Mouse (Mus musculus) heart, embryonic 16.5 days (tissue): ENCODE data around the gene Mstn. TPM values are rescaled to one million over a fixed set of nuclear protein-coding genes. Genes with fewer than 3 reads are reported as not detected.

ENCODE experiments used
- ATAC-seq: fragments of 200-750 bp; cut with Nextera tagmentation; replicated peaks from 2 replicates; pipeline ENCODE4 v1.8.0; 2017; ENCODE audit warnings: moderate number of reproducible peaks; ENCODE audit not compliant: insufficient read depth, low FRiP score; ENCODE audit errors: extremely low read depth
- H3K27ac ChIP-seq: fragments of 300-500 bp; sonication (generic); 2 replicates; pipeline ENCODE4 v1.5.1; 2014; ENCODE audit warnings: mild to moderate bottlenecking, low read length, control low read depth, moderate library complexity
- H3K27me3 ChIP-seq: fragments of 300-500 bp; sonication (generic); 2 replicates; pipeline ENCODE4 v1.6.1; 2014; ENCODE audit warnings: low read length, mixed read lengths; ENCODE audit not compliant: control insufficient read depth, insufficient read depth
- H3K36me3 ChIP-seq: fragments of 300-500 bp; sonication (generic); 2 replicates; pipeline ENCODE4 v1.6.1; 2014; ENCODE audit not compliant: control insufficient read depth, insufficient read depth
- H3K4me1 ChIP-seq: fragments of 300-500 bp; sonication (generic); 2 replicates; pipeline ENCODE4 v1.6.1; 2014; ENCODE audit warnings: low read length, mixed read lengths; ENCODE audit not compliant: control insufficient read depth, insufficient read depth
- H3K4me2 ChIP-seq: fragments of 300-500 bp; sonication (generic); 2 replicates; pipeline ENCODE4 v1.6.1; 2014; ENCODE audit warnings: low read depth, mild to moderate bottlenecking, control low read depth, low read length
- H3K4me3 ChIP-seq: fragments of 300-500 bp; sonication (generic); 2 replicates; pipeline ENCODE4 v1.5.1; 2014; ENCODE audit warnings: mild to moderate bottlenecking, control low read depth, low read length
- H3K9ac ChIP-seq: fragments of 300-500 bp; sonication (generic); 2 replicates; pipeline ENCODE4 v1.6.1; 2014; ENCODE audit warnings: low read length, control low read depth
- H3K9me3 ChIP-seq: fragments of 300-500 bp; sonication (generic); replicated peaks from 2 replicates; pipeline ENCODE4 v1.6.1; 2016; ENCODE audit warnings: low read length; ENCODE audit not compliant: control insufficient read depth
- WGBS: fragments of 180-500 bp; shearing (Covaris S2); extraction: QIAGEN DNeasy Blood & Tissue Kit; methylation state at CpG from one replicate; pipeline ENCODE4 v1.1.7; 2014; 5-methylcytosine and 5-hydroxymethylcytosine counted together
- polyA plus RNA-seq: library from polyadenylated mRNA; unstranded; fragments of >200 nt; fragmentation: Nextera tagmentation; extraction: Ambion mirVana; gene quantifications from 2 replicates; pipeline ENCODE4 v1.2.1, GENCODE M21; 2015

Mstn gene
- polyA plus RNA-seq, 1 experiment from 2014 or later: 1.4 TPM

DNA sequence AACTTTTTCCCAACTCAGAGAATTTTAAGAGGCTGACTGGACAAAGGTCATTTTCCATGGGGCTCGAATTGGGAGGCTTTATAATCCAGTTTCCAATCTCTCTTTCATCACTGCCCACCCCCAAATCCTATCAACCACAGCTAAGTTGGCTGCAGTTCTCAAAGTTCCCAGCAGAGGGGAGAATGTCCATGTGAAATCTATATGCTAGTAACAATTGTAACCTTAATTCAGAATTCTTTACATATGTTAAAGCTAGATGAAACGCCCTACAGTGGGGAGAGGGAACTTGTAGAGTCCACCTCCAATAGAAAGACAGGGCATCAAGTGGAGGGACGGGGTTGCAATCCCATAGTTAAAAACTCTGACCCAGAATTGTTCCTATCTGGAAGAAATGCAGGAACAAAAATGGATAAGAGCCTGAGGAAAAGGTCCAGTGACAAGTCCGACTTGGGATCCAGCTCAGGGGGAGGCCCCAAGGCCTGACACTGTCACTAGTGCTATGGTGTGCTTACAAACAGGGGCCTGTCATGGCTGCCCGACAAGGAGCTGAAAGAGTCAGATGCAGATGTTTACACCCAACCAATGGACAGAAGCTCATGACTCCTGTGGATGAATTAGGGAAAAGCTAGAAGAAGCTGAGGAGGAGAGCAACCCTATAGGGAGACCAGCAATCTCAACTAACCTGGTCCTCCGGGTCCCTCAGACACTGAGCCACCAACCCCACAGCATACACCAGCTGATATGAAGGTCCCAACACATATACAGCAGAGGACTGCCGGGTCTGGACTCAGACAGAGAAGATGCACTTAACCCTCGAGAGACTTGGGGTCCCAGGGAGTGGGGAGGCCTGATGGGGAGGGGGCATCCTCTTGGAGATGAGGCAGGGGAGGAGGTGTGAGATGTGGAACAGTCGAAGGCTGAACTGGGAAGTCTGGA is 8.1 kb upstream of the Mstn start:
- no peak for ATAC-seq
- Histone ChIP-seq H3K9ac (no peak overlapping the region), H3K27ac (no peak overlapping the region), H3K4me3 (no peak overlapping the region), H3K4me1 (no peaks in the 10 kb centered on the region), H3K9me3 (0 out of 2 replicates have a peak, but pooled peaks cover 2% of the 10 kb centered on the region), H3K36me3 (no peaks in the 10 kb centered on the region), H3K27me3 (no peaks in the 10 kb centered on the region), H3K4me2 (no peak overlapping the region)
- WGBS: 42% methylated on average over 9 of the region's 9 CpGs

DNA sequence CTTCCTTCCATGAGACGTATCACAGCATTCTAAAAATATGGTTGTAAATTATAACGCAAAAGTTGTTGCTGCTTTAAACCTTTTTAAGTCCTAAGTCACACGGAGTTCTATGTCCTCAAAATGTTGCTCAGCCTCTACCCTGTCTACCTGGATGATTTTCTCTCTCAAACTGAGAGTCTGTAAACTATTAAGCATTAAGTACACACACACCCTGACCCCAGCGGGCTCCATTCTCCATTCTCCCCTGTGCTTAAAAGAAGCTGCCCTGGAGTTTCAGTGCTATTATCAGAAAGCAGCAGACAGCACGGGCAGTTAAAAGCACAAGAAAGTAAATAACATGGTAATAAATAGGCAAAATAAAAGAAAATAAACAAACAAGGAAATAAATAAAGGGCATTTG is 2.3 kb upstream of the Mstn start:
- WGBS: 76% methylated on average over 5 of the region's 5 CpGs
- Histone ChIP-seq H3K36me3 (no peaks in the 10 kb centered on the region), H3K27me3 (no peaks in the 10 kb centered on the region), H3K4me3 (no peak overlapping the region), H3K27ac (no peak overlapping the region), H3K9ac (no peak overlapping the region), H3K4me2 (no peak overlapping the region), H3K9me3 (0 out of 2 replicates have a peak, but pooled peaks cover 2% of the 10 kb centered on the region), H3K4me1 (peaks cover 4% of the 10 kb centered on the region; the same call in 1 of the 2 replicates)
- no peak for ATAC-seq

DNA sequence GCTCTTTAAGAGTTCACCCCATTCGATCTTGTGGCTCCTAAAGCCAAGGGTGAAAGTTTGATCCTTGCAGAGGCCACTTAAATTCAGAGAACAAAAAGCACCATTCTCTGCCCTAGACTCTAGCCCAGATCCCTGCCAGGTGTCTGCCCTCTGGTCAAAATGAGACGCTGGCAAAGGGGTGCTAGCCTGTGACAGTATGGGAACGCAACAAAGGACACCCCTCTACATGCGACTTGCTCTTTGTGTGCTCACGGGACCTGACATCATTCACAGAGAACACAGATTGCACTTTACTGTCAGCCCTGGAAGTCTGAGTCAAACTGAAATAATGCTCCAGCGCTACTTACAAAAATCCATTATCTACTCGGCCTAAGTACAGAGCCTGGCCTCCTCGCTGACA is 941 bp upstream of the Mstn start:
- no peak for ATAC-seq
- H3K36me3 ChIP-seq: no peaks in the 10 kb centered on the region
- 0 out of 2 replicates have a peak, but pooled peaks cover 2% of the 10 kb centered on the region for H3K9me3 ChIP-seq
- peak overlapping the region; percentile 26; the same call in 1 of the 2 replicates for H3K9ac ChIP-seq
- H3K27me3 ChIP-seq: no peaks in the 10 kb centered on the region
- peak overlapping the region; percentile 28 for H3K4me2 ChIP-seq
- H3K4me3 ChIP-seq: no peak overlapping the region
- 42% methylated on average over 8 of the region's 8 CpGs for WGBS
- H3K27ac ChIP-seq: no peak overlapping the region
- peaks cover 4% of the 10 kb centered on the region; the same call in 1 of the 2 replicates for H3K4me1 ChIP-seq

DNA sequence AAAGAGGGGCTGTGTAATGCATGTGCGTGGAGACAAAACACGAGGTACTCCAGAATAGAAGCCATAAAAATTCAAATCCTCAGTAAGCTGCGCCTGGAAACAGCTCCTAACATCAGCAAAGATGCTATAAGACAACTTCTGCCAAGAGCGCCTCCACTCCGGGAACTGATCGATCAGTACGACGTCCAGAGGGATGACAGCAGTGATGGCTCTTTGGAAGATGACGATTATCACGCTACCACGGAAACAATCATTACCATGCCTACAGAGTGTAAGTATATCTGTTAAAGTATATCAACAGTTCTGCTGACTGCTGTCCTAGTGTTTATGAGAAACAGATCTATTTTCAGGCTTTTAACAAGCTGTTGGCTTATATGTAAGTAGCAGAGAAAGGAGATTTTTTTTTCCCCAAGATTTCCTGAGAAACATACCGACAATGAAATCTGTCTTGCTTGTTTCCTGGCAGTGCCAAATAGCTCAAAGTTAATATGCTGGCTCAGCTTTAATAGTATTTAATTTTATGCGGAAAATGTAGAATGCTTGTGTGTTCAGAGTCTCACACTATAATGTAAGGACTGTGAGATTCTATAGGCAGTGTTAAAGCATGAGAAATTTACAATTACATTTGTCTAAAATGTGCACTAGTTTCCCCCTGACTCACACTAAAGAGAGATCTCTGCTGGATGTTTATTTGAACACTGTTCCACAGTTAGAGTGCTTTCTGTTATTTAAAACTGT is 600 bp downstream of the Mstn start:
- ATAC-seq: no peak
- Histone ChIP-seq H3K4me3 (no peak overlapping the region), H3K9ac (no peak overlapping the region), H3K4me2 (no peak overlapping the region; the same call in 1 of the 2 replicates), H3K36me3 (no peaks in the 10 kb centered on the region), H3K4me1 (peaks cover 4% of the 10 kb centered on the region; the same call in 1 of the 2 replicates), H3K27me3 (no peaks in the 10 kb centered on the region), H3K27ac (no peak overlapping the region), H3K9me3 (no peaks in the 10 kb centered on the region)
- 53% methylated on average over 13 of the region's 13 CpGs for WGBS

DNA sequence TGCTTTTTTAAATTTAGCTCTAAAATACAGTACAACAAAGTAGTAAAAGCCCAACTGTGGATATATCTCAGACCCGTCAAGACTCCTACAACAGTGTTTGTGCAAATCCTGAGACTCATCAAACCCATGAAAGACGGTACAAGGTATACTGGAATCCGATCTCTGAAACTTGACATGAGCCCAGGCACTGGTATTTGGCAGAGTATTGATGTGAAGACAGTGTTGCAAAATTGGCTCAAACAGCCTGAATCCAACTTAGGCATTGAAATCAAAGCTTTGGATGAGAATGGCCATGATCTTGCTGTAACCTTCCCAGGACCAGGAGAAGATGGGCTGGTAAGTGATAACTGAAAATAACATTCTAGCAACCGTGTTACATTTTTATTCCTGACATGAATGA is 2.5 kb downstream of the Mstn start:
- 82% methylated on average over 4 of the region's 4 CpGs for WGBS
- Histone ChIP-seq H3K9me3 (no peaks in the 10 kb centered on the region), H3K4me2 (no peak overlapping the region), H3K4me1 (peaks cover 4% of the 10 kb centered on the region; the same call in 1 of the 2 replicates), H3K27me3 (no peaks in the 10 kb centered on the region), H3K4me3 (no peak overlapping the region), H3K27ac (no peak overlapping the region), H3K36me3 (no peaks in the 10 kb centered on the region), H3K9ac (no peak overlapping the region)
- no peak for ATAC-seq

DNA sequence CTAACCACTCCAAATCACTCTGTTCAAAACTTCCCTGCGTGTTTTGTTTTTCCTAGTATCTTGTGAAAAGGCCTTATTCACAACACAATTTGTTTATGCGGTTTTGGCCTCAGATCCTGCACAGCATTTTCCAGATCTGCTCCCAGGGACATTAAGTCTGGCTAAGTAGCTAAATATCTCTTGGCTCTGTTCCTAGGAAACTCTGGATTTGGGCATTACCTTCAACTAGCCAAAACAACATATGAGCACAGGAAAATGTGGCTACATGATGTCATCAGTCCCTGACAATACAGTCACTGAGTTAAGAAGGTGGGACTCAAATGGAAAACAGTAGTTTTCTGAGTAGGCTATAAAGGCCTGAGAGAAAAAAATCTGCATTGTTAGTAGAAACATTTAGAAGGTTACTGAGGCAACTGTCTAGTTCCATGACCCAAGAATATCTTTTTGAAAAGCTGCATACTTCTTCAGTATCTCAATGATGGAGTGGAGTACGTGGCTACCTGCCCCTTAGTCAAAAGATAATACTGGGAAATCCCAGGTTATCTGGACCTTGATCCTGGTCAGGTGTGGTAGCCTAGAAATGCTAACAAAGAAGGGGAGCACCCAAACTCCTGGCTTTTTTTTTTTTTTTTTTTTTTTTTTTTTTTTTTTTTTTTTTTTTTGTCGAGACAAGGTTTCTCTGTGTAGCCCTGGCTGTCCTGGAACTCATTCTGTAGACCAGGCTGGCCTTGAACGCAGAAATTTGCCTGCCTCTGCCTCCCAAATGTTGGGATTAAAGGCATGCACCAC is 8.5 kb downstream of the Mstn start:
- H3K36me3 ChIP-seq: no peaks in the 10 kb centered on the region
- H3K4me1 ChIP-seq: no peaks in the 10 kb centered on the region
- H3K4me3 ChIP-seq: no peak overlapping the region
- no peaks in the 10 kb centered on the region for H3K27me3 ChIP-seq
- ATAC-seq: no peak
- H3K9ac ChIP-seq: no peak overlapping the region
- H3K4me2 ChIP-seq: no peak overlapping the region
- 67% methylated on average over 5 of the region's 5 CpGs for WGBS
- H3K27ac ChIP-seq: no peak overlapping the region
- H3K9me3 ChIP-seq: no peaks in the 10 kb centered on the region

DNA sequence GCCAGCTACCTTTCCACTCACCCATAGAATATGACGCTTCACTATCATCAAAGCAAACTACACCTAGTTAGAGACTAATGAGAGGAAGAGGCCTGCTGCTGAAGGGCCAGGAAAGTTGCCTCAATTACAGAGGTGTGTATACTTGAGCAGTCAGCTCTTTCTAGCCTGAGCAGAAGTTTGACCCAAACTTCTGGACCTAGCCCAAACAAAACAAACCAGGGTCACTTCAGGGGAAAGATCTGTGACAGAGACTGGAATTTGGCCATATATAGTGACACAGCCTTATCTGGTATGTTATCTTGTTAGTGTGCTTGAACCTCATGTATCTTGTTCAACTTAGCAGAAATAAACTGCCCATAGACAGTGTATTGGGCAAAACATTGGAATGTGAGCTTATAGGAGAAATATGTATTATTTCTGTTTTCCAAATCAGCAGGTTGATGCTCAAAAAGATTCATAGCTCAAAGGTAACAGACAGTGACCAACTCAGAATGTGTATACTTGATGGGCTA is 9.3 kb downstream of the Mstn start:
- 67% methylated on average over 1 of the region's 1 CpGs for WGBS
- Histone ChIP-seq H3K4me3 (no peak overlapping the region), H3K9ac (no peak overlapping the region), H3K9me3 (no peaks in the 10 kb centered on the region), H3K4me1 (no peaks in the 10 kb centered on the region), H3K27ac (no peak overlapping the region), H3K27me3 (no peaks in the 10 kb centered on the region), H3K36me3 (no peaks in the 10 kb centered on the region), H3K4me2 (no peak overlapping the region)
- no peak for ATAC-seq

DNA sequence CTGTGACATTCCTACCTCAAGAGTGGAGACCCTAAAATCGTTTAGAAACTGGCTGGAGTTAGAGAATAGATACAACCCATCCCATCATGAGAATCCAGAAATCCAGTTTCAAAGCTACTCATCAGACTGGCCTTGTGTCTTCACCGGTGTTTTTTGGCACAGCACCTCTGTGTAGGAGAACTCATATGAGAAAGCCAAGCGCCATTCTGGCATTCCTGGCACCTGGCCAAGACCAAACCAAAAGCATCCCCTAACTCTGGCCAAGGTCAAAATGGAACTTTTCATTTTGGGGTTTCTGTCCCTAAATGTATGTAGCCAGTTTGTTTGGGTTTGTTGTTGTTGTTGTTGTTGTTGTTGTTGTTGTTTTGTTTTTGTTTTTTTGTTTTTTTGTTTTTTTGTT is 15.2 kb downstream of the Mstn start:
- Histone ChIP-seq H3K27me3 (no peaks in the 10 kb centered on the region), H3K27ac (no peak overlapping the region), H3K4me2 (no peak overlapping the region), H3K4me3 (no peak overlapping the region), H3K9me3 (no peaks in the 10 kb centered on the region), H3K9ac (no peak overlapping the region), H3K4me1 (no peaks in the 10 kb centered on the region), H3K36me3 (no peaks in the 10 kb centered on the region)
- no peak for ATAC-seq
- WGBS: 56% methylated on average over 3 of the region's 3 CpGs
